Mouse (Mus musculus): ENCODE measurements around the gene Klra4. TPM values are rescaled to one million over a fixed set of nuclear protein-coding genes. Genes with fewer than 3 reads are reported as not detected.
"Not testable (repeated sequence)": the region's sequence is repeated elsewhere in the genome, so short reads cannot be mapped to it uniquely, and the experiment has no call there.

The Klra4 gene
- not detected in 2 replicates for polyA plus RNA-seq (2015; fragmentation: Nextera tagmentation; extraction: Ambion mirVana)

DNA sequence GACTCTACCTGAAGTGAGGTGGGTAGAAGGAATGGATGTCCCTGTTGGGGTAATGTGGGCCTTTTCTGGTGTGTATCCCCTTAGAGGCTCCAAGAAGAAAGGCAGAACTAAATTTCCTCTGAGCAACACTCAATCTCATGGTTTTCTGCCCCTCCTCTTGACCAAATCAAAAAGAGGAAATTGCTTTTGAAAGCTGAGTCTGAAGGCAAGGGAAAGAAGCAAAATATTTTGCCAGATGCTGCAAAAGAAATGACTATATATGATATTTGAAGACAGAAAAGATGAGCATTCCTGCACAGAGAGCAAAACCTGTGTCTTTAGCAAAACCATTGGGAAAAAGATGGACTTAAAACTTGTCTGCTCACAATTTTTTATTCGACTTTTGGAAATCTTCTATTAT lies at the start of gene Klra4:
Gene Klra4, minus strand, starts transcription at position 101 of the 400 bp plus-strand sequence.
- H3K9ac ChIP-seq; H3K9me3 ChIP-seq; H3K27ac ChIP-seq; H3K4me2 ChIP-seq (replicated peaks); H3K36me3 ChIP-seq; H3K4me1 ChIP-seq (replicated peaks); ATAC-seq; H3K4me3 ChIP-seq (replicated peaks); H3K27me3 ChIP-seq (replicated peaks): not testable (repeated sequence)
- 74% methylated on average over 1 of the region's 1 CpGs for WGBS

- Histone ChIP-seq H3K27me3 (replicated peaks) (no peaks in the 10 kb centered on the region), H3K9ac (no peak overlapping the region), H3K4me2 (replicated peaks) (no peak overlapping the region), H3K4me3 (replicated peaks) (no peak overlapping the region), H3K36me3 (no peaks in the 10 kb centered on the region), H3K9me3 (no peaks in the 10 kb centered on the region), H3K27ac (no peak overlapping the region), H3K4me1 (replicated peaks) (no peaks in the 10 kb centered on the region)
- no peak for ATAC-seq
- 81% methylated on average over 1 of the region's 1 CpGs for WGBS
These were observed 43.4 kb upstream of the Klra4 start for GRCm38 (mm10) chr6:130110485-130110884.

DNA sequence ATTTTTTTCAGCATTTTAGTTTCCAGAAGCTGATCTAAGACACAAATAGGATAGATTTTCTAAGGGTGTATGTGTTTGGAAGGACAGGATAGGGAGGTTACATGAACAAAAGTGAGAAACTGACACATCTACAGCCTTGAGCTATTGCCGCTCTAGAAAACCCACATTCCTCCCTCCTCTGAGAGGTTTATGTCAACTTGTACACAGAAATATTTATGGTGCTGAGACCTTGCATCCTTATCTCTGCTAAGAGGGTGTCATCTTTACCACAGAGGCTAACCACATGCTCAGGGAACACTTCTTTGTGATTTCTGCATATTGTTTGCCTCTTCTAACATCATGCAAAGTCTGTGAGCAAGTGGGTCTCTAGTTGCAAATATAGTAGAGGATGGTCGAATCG lies 35.7 kb upstream of the Klra4 start:
- not testable (repeated sequence) for H3K4me2 ChIP-seq (replicated peaks); H3K4me1 ChIP-seq (replicated peaks); H3K27ac ChIP-seq; H3K36me3 ChIP-seq; H3K9ac ChIP-seq; ATAC-seq; H3K27me3 ChIP-seq (replicated peaks); H3K9me3 ChIP-seq; H3K4me3 ChIP-seq (replicated peaks)
- WGBS, result 85% methylated on average over 3 of the region's 3 CpGs

DNA sequence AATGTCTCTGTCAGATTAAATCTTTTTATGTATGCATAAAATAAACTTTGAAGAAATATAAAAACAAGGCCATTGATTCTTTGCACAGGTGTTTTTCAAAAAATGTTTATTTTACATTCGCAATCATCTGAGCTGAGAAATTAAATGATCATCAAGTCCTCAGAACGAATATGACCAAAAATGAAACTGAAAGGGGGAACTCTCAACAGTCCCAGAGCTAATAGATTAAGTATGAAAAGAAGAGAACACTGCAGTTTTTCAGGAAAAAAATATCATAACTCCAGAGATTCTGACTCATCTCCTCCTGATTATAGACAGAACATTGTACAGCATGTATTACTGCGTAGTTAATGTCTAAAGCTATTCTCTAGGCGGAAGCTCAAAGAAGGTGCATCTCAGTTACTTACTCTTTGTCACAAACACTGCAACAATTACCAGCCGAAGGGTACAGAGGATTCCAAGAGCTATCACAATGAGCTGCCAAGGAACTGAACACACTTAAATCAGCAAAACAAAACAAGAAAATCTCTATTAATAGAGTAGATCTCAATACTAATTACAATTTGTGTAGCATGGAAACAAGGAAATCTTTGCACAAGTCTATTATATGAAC lies 25.4 kb upstream of the Klra4 start:
- H3K4me1 ChIP-seq (replicated peaks), result no peaks in the 10 kb centered on the region
- no peaks in the 10 kb centered on the region for H3K36me3 ChIP-seq
- H3K27me3 ChIP-seq (replicated peaks), result no peaks in the 10 kb centered on the region
- no peak overlapping the region for H3K9ac ChIP-seq
- ATAC-seq, result no peak
- no peak overlapping the region for H3K27ac ChIP-seq
- 79% methylated on average over 5 of the region's 5 CpGs for WGBS
- H3K9me3 ChIP-seq, result no peaks in the 10 kb centered on the region
- H3K4me2 ChIP-seq (replicated peaks), result no peak overlapping the region
- no peak overlapping the region for H3K4me3 ChIP-seq (replicated peaks)

GRCm38 (mm10) chr6:130065196-130065595 lies 1.9 kb downstream of the Klra4 start:
- Histone ChIP-seq H3K4me2 (replicated peaks) (no peak overlapping the region), H3K27ac (no peak overlapping the region), H3K9ac (no peak overlapping the region), H3K4me1 (replicated peaks) (no peaks in the 10 kb centered on the region), H3K4me3 (replicated peaks) (no peak overlapping the region), H3K27me3 (replicated peaks) (no peaks in the 10 kb centered on the region), H3K9me3 (no peaks in the 10 kb centered on the region), H3K36me3 (no peaks in the 10 kb centered on the region)
- WGBS, result 77% methylated on average over 5 of the region's 5 CpGs
- no peak for ATAC-seq

- H3K9ac ChIP-seq; H3K4me3 ChIP-seq (replicated peaks); H3K36me3 ChIP-seq; H3K27me3 ChIP-seq (replicated peaks); H3K27ac ChIP-seq; H3K9me3 ChIP-seq; ATAC-seq; H3K4me1 ChIP-seq (replicated peaks); H3K4me2 ChIP-seq (replicated peaks): not testable (repeated sequence)
- 47% methylated on average over 4 of the region's 4 CpGs for whole genome bisulfite sequencing
These were observed 31.9 kb downstream of the Klra4 start for GRCm38 (mm10) chr6:130035146-130035545.

DNA sequence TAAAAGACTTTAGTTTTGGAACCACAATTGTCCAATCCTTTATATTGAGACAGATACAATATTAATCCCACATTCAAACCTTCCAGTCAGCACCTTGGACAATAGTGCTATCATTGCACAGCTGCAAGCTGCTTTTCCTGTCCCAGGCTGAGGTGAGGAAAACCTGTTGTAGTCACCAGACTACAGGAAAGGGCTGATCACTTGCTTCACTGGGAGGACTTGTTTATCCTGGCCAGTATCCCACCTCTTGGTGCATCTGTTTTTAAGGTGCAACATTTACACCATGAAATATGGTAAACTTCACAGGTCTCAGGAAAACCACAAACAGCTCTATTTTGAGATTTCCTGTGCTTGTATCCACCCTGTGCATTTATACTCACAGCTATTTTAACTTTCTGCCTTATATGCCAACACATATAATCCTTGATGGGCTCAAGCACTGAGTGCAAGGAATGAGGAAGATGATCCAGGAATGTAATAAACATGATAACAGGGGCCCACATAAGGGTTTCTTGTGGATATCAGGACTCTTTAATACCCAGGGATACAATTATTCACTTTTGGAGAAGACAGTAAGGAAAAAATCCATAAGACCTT lies 35.5 kb downstream of the Klra4 start:
- not testable (repeated sequence) for H3K4me2 ChIP-seq (replicated peaks); H3K4me3 ChIP-seq (replicated peaks); H3K4me1 ChIP-seq (replicated peaks); H3K27me3 ChIP-seq (replicated peaks); H3K27ac ChIP-seq; H3K36me3 ChIP-seq; ATAC-seq; H3K9ac ChIP-seq; H3K9me3 ChIP-seq

DNA sequence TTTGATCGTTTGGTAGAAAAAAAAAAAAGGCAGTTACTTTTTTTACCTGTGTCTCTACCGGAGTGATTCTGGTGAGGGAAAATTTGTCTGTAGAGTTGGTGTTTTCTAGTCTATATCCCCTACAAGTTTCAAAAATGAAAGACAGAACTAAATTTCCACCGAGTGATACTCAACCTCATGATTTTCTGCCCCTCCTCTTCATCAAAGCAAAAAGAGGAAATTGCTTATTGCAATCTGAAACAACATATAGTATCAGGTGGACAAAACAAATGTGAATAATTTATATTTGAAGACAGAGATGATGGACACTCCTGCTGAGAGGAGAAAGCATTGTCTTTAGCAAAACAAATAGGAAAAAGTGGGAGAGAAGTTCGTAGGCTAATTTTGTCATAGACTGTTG lies 40.2 kb downstream of the Klra4 start, which contains the start of gene Klra6:
Gene Klra6, minus strand, starts transcription at position 101 of the 400 bp plus-strand sequence.
- Histone ChIP-seq H3K4me3 (replicated peaks) (no peak within 1 kb of the TSS), H3K4me1 (replicated peaks) (no peaks in the 10 kb centered on the region), H3K9me3 (no peaks in the 10 kb centered on the region), H3K9ac (no peak within 1 kb of the TSS), H3K27me3 (replicated peaks) (no peaks in the 10 kb centered on the region), H3K4me2 (replicated peaks) (no peak within 1 kb of the TSS), H3K36me3 (no peaks in the 10 kb centered on the region), H3K27ac (no peak within 1 kb of the TSS)
- WGBS, result 73% methylated on average over 4 of the region's 4 CpGs
- ATAC-seq, result no peak

Other genes starting within 250 kb of the Klra4 start
- gene Gm17631, start 204.6 kb downstream of the Klra4 start, polyA plus RNA-seq (2015; fragmentation: Nextera tagmentation; extraction: Ambion mirVana), result not detected in 2 replicates
- not detected in 2 replicates for gene Klra17, start 190.6 kb downstream of the Klra4 start, polyA plus RNA-seq (2015; fragmentation: Nextera tagmentation; extraction: Ambion mirVana)
- gene Klra5, start 149.6 kb downstream of the Klra4 start, polyA plus RNA-seq (2015; fragmentation: Nextera tagmentation; extraction: Ambion mirVana), result not detected in 2 replicates
- gene Klra6, start 40.3 kb downstream of the Klra4 start, polyA plus RNA-seq (2015; fragmentation: Nextera tagmentation; extraction: Ambion mirVana), result not detected in 2 replicates
- not detected in 2 replicates for gene Klra8, start 62.6 kb upstream of the Klra4 start, polyA plus RNA-seq (2015; fragmentation: Nextera tagmentation; extraction: Ambion mirVana)
- not detected in 2 replicates for gene Klra9, start 125.8 kb upstream of the Klra4 start, polyA plus RNA-seq (2015; fragmentation: Nextera tagmentation; extraction: Ambion mirVana)
- gene Klra7, start 166.1 kb upstream of the Klra4 start, polyA plus RNA-seq (2015; fragmentation: Nextera tagmentation; extraction: Ambion mirVana), result not detected in 2 replicates
- gene Klra10, start 214.7 kb upstream of the Klra4 start, polyA plus RNA-seq (2015; fragmentation: Nextera tagmentation; extraction: Ambion mirVana), result not detected in 2 replicates